12 mouse cellular contexts compared by ENCODE assay signal in genomic region chr10:83861574-83862190, GRCm38 (mm10).
DNase-seq lines count a peak whose midpoint lies in the region; ATAC-seq and TF ChIP-seq lines count a peak whose summit lies in the region.
"Had no signal": no experiment of that assay in that cellular context is flagged by ENCODE, and none has a peak within 500 bp of the region (broad histone marks: within the 10 kb centered on the region; RNA-seq: fewer than 3 reads in every experiment).

No protein-coding gene starts in this region.

- no peaks in the 10 kb centered on the region for H3K9me3 ChIP-seq in hindbrain, embryonic 14.5 days (ENCODE audit: control insufficient read depth, low read length)
- no peaks in the 10 kb centered on the region for H3K9me3 ChIP-seq in hindbrain, embryonic 12.5 days (replicated peaks)
- H3K9me3 ChIP-seq in hindbrain, postnatal 0 days (ENCODE audit: low read length): no peaks in the 10 kb centered on the region
- H3K9me3 ChIP-seq: embryonic facial prominence, embryonic 15.5 days had no signal

- H3K4me2 ChIP-seq in hindbrain, embryonic 14.5 days (replicated peaks): no peak overlapping the region
- H3K4me2 ChIP-seq in hindbrain, embryonic 12.5 days (replicated peaks): no peak overlapping the region
- H3K4me2 ChIP-seq in hindbrain, postnatal 0 days (ENCODE audit: low read depth, low read length): no peak overlapping the region
- H3K4me2 ChIP-seq: embryonic facial prominence, embryonic 15.5 days had no signal

- peak; percentile 78 for DNase-seq in adrenal gland, adult 2 months
- no peak for DNase-seq in adrenal gland, adult 18-20 months (ENCODE audit: low spot score in 2 of 2)
- peak; percentile 58 for DNase-seq in hindbrain, embryonic 14.5 days (ENCODE audit: low spot score)
- DNase-seq in adrenal gland, postnatal 10 days: peak; percentile 41
- peak; percentile 78 for DNase-seq in hindbrain, postnatal 0 days (ENCODE audit: low spot score)
- DNase-seq in urinary bladder, postnatal 36 days (ENCODE audit: low spot score in 2 of 2): no peak
- DNase-seq in thymus, postnatal 36 days: no peak
- DNase-seq: right cerebral cortex, postnatal 14 days had no signal

- H3K27me3 ChIP-seq in hindbrain, embryonic 14.5 days (ENCODE audit: control insufficient read depth, insufficient read depth, low read length): no peaks in the 10 kb centered on the region
- H3K27me3 ChIP-seq in hindbrain, embryonic 12.5 days: no peaks in the 10 kb centered on the region
- H3K27me3 ChIP-seq in hindbrain, postnatal 0 days (ENCODE audit: insufficient read depth, low read length): no peaks in the 10 kb centered on the region
- H3K27me3 ChIP-seq: embryonic facial prominence, embryonic 15.5 days had no signal

- H3K9ac ChIP-seq in hindbrain, embryonic 14.5 days: no peak overlapping the region
- H3K9ac ChIP-seq in hindbrain, embryonic 12.5 days: no peak overlapping the region
- H3K9ac ChIP-seq in hindbrain, postnatal 0 days (replicated peaks; ENCODE audit: low read length): no peak overlapping the region
- H3K9ac ChIP-seq: embryonic facial prominence, embryonic 15.5 days had no signal

- WGBS in hindbrain, embryonic 14.5 days: 28% methylated on average over 5 of the region's 5 CpGs
- 36% methylated on average over 5 of the region's 5 CpGs for WGBS in hindbrain, embryonic 12.5 days
- WGBS in hindbrain, postnatal 0 days: 18% methylated on average over 5 of the region's 5 CpGs

- H3K36me3 ChIP-seq in hindbrain, embryonic 14.5 days (replicated peaks; ENCODE audit: control insufficient read depth, insufficient read depth): no peaks in the 10 kb centered on the region
- no peaks in the 10 kb centered on the region for H3K36me3 ChIP-seq in hindbrain, embryonic 12.5 days
- no peaks in the 10 kb centered on the region for H3K36me3 ChIP-seq in hindbrain, postnatal 0 days (ENCODE audit: insufficient read depth, low read length)
- H3K36me3 ChIP-seq: embryonic facial prominence, embryonic 15.5 days had no signal

- no peaks in the 10 kb centered on the region for H3K4me1 ChIP-seq in hindbrain, embryonic 14.5 days (replicated peaks; ENCODE audit: control insufficient read depth, insufficient read depth, low read length)
- H3K4me1 ChIP-seq in hindbrain, embryonic 12.5 days: peaks cover 8% of the 10 kb centered on the region; the same call in 1 of the 2 replicates
- no peaks in the 10 kb centered on the region for H3K4me1 ChIP-seq in hindbrain, postnatal 0 days (ENCODE audit: insufficient read depth, low read length)
- H3K4me1 ChIP-seq: embryonic facial prominence, embryonic 15.5 days; megakaryocyte, embryonic 14.5 days had no signal

- H3K4me3 ChIP-seq in hindbrain, embryonic 14.5 days (replicated peaks; ENCODE audit: low read length): no peak overlapping the region
- H3K4me3 ChIP-seq in hindbrain, embryonic 12.5 days: no peak overlapping the region
- no peak overlapping the region for H3K4me3 ChIP-seq in hindbrain, postnatal 0 days (ENCODE audit: low read length)
- H3K4me3 ChIP-seq: embryonic facial prominence, embryonic 15.5 days; megakaryocyte, embryonic 14.5 days had no signal

- TF ChIP-seq CTCF in hindbrain, postnatal 0 days (IDR thresholded peaks at IDR 0.05; ENCODE audit: low read depth): no peak

- H3K27ac ChIP-seq in hindbrain, embryonic 14.5 days: no peak overlapping the region
- H3K27ac ChIP-seq in hindbrain, embryonic 12.5 days: no peak overlapping the region
- 0 out of 2 replicates have a peak overlapping the region, but pooled peaks have one; percentile 4 for H3K27ac ChIP-seq in hindbrain, postnatal 0 days

- ATAC-seq in hindbrain, embryonic 14.5 days (ENCODE audit: low FRiP score): peak; percentile 79; the same call in 1 of the 2 replicates
- no peak for ATAC-seq in hindbrain, embryonic 12.5 days (ENCODE audit: low FRiP score)
- ATAC-seq in hindbrain, postnatal 0 days: peak; percentile 96
- ATAC-seq: intestine, postnatal 0 days had no signal

Comparison
In these comparisons a context has a peak if more than half of its experiments do, and no peak if none do; other contexts are left out.
1. DNase-seq: peak in adrenal gland, adult 2 months (single experiment), hindbrain, embryonic 14.5 days (single experiment), adrenal gland, postnatal 10 days (single experiment) and hindbrain, postnatal 0 days (single experiment); none in adrenal gland, adult 18-20 months (0 of 2), urinary bladder, postnatal 36 days (0 of 2) and thymus, postnatal 36 days (0 of 2).